Mouse (Mus musculus) neural tube, embryonic 10.5 days (tissue): ENCODE data around the gene Ccdc172.

Experiments
- DNase-seq: peaks from one replicate; pipeline ENCODE4 v3.0.0-alpha.2; 2017; ENCODE audit warnings: low spot score; ENCODE audit errors: extremely low spot score

Gene Ccdc172

DNA sequence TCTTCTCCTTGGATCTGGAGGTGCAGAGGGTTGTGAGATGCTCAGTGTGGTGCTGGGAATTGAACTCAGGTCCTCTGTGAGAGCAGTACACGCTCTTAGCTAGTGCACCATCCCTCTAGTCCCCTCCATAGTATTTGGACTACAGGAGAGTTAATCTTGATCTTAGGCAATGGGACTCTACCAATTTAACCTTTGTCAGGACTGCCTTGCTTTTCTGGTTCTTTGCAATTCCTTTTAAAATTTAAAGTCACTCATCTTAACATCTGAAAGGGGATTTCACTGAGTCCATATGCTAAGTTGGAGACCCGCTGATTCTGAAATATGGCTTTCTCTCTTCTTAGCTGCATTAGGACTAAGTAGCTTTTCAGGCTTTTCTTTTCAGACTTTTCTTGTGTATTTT, 59.8 kb downstream of the Ccdc172 start:
- no peak for DNase-seq

DNA sequence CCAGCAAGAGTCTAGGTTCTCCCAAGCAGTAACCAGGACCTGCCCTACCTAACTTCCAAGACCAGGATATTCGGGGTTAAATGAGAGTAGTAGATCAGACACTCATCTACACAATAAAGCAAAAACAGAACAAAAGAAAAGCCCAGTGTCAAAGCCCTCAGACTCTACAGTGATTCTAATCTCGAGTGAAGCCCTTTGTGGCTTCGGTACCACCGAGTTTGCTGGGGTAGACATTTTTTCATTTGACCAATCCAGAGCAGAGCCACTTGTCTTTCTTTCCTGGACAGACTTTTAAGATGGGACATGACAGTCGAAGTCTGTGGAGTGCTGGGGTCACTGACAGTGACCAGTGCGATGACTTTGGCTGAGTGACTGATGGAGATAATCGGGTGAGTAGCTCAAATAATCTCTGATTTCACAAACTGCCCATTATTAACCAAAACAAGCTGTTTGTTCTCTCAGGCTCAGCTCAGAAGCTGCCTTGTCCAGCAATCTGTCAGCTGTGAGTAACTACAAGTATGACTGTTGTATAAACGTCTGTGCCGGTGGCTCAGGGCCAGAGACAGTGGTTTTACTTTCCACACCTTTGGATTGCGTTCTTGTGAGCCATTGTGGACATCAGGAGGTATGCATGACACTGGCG, 60.8 kb downstream of the Ccdc172 start:
- no peak for DNase-seq

GRCm38 (mm10) chr19:58573072-58573438, 61.3 kb downstream of the Ccdc172 start:
- no peak for DNase-seq

GRCm38 (mm10) chr19:58582018-58582417, 70.2 kb downstream of the Ccdc172 start:
- DNase-seq = peak; percentile 20

DNA sequence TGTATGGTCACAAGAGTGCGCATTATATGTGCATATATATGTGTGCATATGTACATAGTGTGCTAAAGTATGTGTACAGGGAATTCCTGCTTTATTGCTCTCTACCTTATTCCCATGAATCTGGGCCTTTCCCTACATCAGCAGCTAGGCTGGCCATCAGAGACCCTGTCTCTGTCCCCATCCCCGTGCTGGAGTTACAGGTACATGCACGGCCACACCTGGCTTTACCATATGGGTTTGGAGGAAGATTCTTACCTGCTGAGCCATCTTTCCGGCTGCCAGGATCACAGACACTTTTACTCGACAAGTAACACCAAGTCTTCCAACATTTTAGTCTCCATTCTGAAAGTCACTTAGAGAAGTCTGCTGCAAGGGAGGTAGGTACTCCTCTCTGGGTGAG, 71.2 kb downstream of the Ccdc172 start:
- no peak for DNase-seq

GRCm38 (mm10) chr19:58586046-58586445, 74.3 kb downstream of the Ccdc172 start:
- no peak for DNase-seq

- DNase-seq = no peak
These were observed 78.6 kb downstream of the Ccdc172 start for GRCm38 (mm10) chr19:58590251-58590936.

DNA sequence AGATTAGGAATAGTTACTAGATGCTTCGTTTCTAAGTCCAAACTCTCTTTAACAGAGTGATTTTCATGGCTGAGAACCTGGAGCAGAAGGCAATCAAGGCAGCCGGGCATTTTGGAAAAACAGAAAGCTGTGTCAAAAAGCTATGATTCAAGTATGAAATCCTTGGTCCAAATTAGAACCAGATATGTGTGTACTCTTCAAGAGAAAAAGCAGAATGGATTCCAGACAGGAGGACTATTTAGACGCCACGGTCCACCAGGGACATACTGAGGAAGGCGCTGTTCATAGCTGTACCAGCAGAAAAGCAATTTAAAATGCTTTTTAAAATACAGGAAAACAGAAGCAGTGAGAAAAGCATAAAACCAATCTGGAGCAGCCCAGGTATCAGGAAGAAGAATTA, 88.6 kb downstream of the Ccdc172 start:
- DNase-seq = no peak
